Mouse (Mus musculus) heart, adult 2 months (tissue): ENCODE data around the gene Agtr1a.

ENCODE experiments used
- CTCF ChIP-seq: fragments of 200-600 bp; IDR thresholded peaks from 2 replicates; pipeline ENCODE4 v1.8.1; 2022; ENCODE audit warnings: antibody characterized with exemption, mild to moderate bottlenecking, moderate library complexity
- EP300 ChIP-seq: fragments of 200-500 bp; IDR thresholded peaks from 2 replicates; pipeline ENCODE4 v1.6.1; 2011; ENCODE audit warnings: low read depth, low read length, control low read depth; ENCODE audit not compliant: insufficient read depth

- TF ChIP-seq EP300 = no peak
- TF ChIP-seq CTCF = no peak
These were observed 28.5 kb downstream of the Agtr1a start for GRCm38 (mm10) chr13:30364780-30365179.
